Mouse (Mus musculus) liver, embryonic 16.5 days (tissue): ENCODE measurements at regions not wholly inside any gene's neighbourhood (a gene's known extent, or its start where the extent isn't known, plus 50 kb on each side); places are given as distances from the start of the nearest gene placed in this dataset.

Experiments used
- ATAC-seq: fragments of 200-750 bp; cut with Nextera tagmentation; 2 replicates; pipeline ENCODE4 v1.8.0; 2017; ENCODE audit warnings: low read depth, mild to moderate bottlenecking, moderate number of reproducible peaks, moderate library complexity
- H3K27ac ChIP-seq: fragments of 300-500 bp; sonication (generic); 2 replicates; pipeline ENCODE4 v1.5.1; 2014; ENCODE audit warnings: mild to moderate bottlenecking, low read length
- H3K27me3 ChIP-seq: fragments of 300-500 bp; sonication (generic); 2 replicates; pipeline ENCODE4 v1.6.1; 2014; ENCODE audit warnings: low read depth, low read length, mixed read lengths; ENCODE audit not compliant: control insufficient read depth, insufficient read depth
- H3K36me3 ChIP-seq: fragments of 300-500 bp; sonication (generic); 2 replicates; pipeline ENCODE4 v1.6.1; 2014; ENCODE audit warnings: mild to moderate bottlenecking; ENCODE audit not compliant: control insufficient read depth, insufficient read depth
- H3K4me1 ChIP-seq: fragments of 300-500 bp; sonication (generic); 2 replicates; pipeline ENCODE4 v1.6.1; 2014; ENCODE audit warnings: low read depth, low read length, mixed read lengths; ENCODE audit not compliant: control insufficient read depth
- H3K4me2 ChIP-seq: fragments of 300-500 bp; sonication (generic); 2 replicates; pipeline ENCODE4 v1.6.1; 2014; ENCODE audit warnings: low read depth, low read length, mixed read lengths
- H3K4me3 ChIP-seq: fragments of 300-500 bp; sonication (generic); 2 replicates; pipeline ENCODE4 v1.5.1; 2014; ENCODE audit warnings: low read depth, mild to moderate bottlenecking, low read length
- H3K9ac ChIP-seq: fragments of 300-500 bp; sonication (generic); 2 replicates; pipeline ENCODE4 v1.6.1; 2014; ENCODE audit warnings: low read depth, low read length
- H3K9me3 ChIP-seq: fragments of 300-500 bp; sonication (generic); replicated peaks from 2 replicates; pipeline ENCODE4 v1.6.1; 2016; ENCODE audit warnings: low read length; ENCODE audit not compliant: control insufficient read depth
- WGBS: fragments of 180-500 bp; shearing (Covaris S2); extraction: QIAGEN DNeasy Blood & Tissue Kit; methylation state at CpG from one replicate; pipeline ENCODE4 v1.1.7; 2014; ENCODE audit not compliant: insufficient replicate concordance; 5-methylcytosine and 5-hydroxymethylcytosine counted together

- no peaks in the 10 kb centered on the region for H3K36me3 ChIP-seq
- H3K4me2 ChIP-seq = no peak overlapping the region
- no peaks in the 10 kb centered on the region for H3K9me3 ChIP-seq
- H3K27me3 ChIP-seq = no peaks in the 10 kb centered on the region
- 72% methylated on average over 7 of the region's 7 CpGs for WGBS
- no peak overlapping the region for H3K27ac ChIP-seq
- H3K4me1 ChIP-seq = no peaks in the 10 kb centered on the region
- ATAC-seq = no peak
- no peak overlapping the region for H3K4me3 ChIP-seq
- H3K9ac ChIP-seq = no peak overlapping the region
Measured at GRCm38 (mm10) chr16:73108021-73108452, 799.9 kb downstream of the Robo1 start.

DNA sequence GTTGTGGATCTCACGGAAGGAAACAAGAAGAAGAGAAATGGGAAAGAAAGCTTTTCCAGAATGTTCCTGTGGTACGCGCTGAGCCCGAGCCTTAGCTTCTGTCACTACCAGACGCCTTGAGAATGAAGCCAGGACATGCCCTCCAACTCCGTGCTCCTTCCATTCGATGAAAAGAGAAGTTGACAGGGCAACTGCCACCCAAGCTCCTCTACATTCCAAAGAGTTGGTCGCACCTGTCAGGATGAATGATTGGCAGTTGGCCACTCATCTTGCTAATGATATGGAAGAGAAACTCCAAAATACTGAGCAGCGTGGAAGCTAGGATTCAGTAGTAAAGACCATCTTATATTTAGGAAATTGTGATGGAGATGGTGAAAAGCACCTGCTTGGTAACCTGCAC lies 799.5 kb downstream of the Robo1 start:
- H3K4me3 ChIP-seq = no peak overlapping the region
- no peaks in the 10 kb centered on the region for H3K27me3 ChIP-seq
- no peaks in the 10 kb centered on the region for H3K36me3 ChIP-seq
- H3K9ac ChIP-seq = no peak overlapping the region
- no peaks in the 10 kb centered on the region for H3K9me3 ChIP-seq
- H3K27ac ChIP-seq = no peak overlapping the region
- no peak for ATAC-seq
- no peak overlapping the region for H3K4me2 ChIP-seq
- 78% methylated on average over 9 of the region's 9 CpGs for WGBS
- no peaks in the 10 kb centered on the region for H3K4me1 ChIP-seq

DNA sequence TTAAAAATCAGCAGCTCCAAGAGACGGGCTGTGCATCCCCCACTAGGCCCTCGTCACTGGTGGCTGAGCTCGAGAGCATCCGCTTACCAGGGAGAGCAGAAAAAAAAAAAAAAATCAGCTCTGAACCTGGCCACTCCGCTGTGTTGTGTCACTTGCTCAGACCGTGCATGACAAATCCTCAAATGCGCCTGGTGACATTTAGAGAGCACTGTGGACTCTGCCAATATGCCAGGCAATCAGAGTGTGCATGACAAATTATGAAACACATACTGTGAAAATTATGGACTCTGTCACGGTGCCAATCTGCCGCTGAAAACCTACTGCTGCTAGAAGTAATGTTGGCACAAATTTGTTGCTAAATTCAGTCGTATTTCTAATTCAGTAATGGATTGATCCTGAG lies 797.4 kb downstream of the Robo1 start:
- Histone ChIP-seq H3K4me1 (no peaks in the 10 kb centered on the region), H3K4me3 (no peak overlapping the region), H3K27ac (no peak overlapping the region), H3K27me3 (no peaks in the 10 kb centered on the region), H3K9me3 (no peaks in the 10 kb centered on the region), H3K36me3 (no peaks in the 10 kb centered on the region), H3K9ac (no peak overlapping the region), H3K4me2 (no peak overlapping the region)
- 68% methylated on average over 10 of the region's 10 CpGs for WGBS
- ATAC-seq = no peak

- ATAC-seq = no peak
- no peaks in the 10 kb centered on the region for H3K4me1 ChIP-seq
Measured at GRCm38 (mm10) chr16:73100273-73100672, 792.2 kb downstream of the Robo1 start.

DNA sequence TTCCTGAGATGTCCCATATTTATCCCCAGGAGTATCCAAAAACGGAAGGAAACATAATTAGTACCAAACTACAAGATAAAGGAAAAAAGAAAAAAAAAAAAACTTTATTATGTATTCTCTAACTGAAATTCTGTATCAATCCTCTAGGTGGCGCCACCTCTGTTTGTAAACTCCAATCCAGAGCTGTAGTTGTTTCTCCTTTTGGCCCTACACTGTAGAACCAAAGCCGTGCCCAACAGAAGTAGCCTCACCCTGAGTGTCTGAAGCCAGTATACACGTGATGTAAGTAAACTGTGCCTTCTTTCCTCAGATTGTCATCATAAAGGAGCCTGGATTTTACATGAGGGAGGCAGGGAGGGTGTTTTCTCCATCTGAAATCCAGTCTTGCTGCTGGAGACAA lies 790.7 kb downstream of the Robo1 start:
- Histone ChIP-seq H3K27ac (no peak overlapping the region), H3K4me1 (no peaks in the 10 kb centered on the region), H3K9me3 (no peaks in the 10 kb centered on the region), H3K4me3 (no peak overlapping the region), H3K4me2 (no peak overlapping the region), H3K36me3 (no peaks in the 10 kb centered on the region), H3K27me3 (no peaks in the 10 kb centered on the region), H3K9ac (no peak overlapping the region)
- 17% methylated on average over 4 of the region's 4 CpGs for WGBS
- no peak for ATAC-seq

More at GRCm38 (mm10) chr16:73100273-73100672, 792.2 kb downstream of the Robo1 start:
- Histone ChIP-seq H3K27me3 (no peaks in the 10 kb centered on the region), H3K4me2 (no peak overlapping the region), H3K9ac (no peak overlapping the region), H3K4me3 (no peak overlapping the region), H3K9me3 (no peaks in the 10 kb centered on the region), H3K36me3 (no peaks in the 10 kb centered on the region), H3K27ac (no peak overlapping the region)
- 72% methylated on average over 8 of the region's 8 CpGs for WGBS

DNA sequence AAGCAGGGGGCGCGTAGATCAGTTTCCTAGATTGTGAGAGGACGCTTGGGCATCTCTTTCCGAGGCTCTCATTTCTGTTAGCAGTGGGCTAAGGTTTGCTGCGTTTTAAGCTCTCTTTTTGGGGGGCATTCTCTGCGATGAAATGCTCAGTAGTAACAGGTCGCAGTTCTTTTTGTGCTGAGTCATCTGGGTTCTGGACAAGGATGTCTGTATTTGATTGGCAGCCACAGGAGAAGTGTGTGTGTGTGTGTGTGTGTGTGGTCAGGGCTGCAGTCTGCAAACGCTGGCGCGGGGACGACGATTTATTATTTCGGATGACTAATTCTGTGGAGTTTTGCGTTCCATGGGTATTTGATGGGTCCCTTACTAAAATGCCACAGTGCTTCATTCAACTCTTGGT lies 789.1 kb downstream of the Robo1 start:
- Histone ChIP-seq H3K27ac (no peak overlapping the region), H3K4me2 (no peak overlapping the region), H3K27me3 (no peaks in the 10 kb centered on the region), H3K4me1 (no peaks in the 10 kb centered on the region), H3K9ac (no peak overlapping the region), H3K9me3 (no peaks in the 10 kb centered on the region), H3K4me3 (no peak overlapping the region), H3K36me3 (no peaks in the 10 kb centered on the region)
- ATAC-seq = no peak
- WGBS = 27% methylated on average over 14 of the region's 14 CpGs

DNA sequence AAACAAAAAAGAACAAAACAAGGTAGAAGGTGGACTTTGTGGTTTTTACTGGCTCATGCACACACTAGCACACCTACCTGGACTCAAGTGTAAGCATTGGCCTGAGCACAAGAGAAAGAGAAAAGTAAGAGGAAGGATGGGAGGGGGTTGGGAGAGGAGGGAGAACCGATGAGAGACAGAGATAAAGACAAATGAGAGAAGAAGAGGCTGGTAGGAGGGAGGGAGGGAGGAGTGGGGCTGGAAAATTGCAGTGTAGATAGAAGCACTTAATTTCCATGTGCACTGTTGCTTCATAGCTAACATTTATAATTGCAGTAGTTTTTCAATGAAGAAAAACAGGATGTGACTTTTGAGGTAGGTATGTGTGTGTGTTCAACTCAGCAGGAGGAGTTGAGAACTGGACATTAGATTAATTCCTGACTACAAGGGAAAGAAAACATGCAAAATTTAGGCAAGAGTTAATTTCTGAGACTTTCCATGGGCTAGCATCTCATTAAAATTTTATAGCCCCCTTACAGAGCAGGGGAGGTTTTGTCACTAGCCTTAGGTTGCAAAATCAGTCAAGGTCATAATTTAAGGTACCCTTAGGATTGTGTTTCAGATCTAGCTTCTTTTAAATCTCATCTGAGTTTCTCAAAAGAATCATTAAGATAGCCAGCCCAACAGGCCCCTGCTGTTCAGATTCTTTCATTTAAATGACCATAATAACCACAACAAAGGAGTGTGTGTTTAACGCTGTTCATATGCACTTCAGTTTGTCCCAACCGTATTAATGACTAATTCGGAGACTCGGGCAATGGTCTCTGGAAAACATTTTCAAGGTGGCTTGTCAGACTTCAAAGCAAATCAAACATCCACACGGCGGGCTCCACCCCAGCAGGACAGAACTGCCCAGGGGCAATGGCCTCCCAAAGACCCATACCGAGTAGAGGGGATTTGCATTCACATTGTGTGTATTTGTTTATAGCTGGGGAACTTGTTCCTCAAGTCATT lies 788.3 kb downstream of the Robo1 start:
- Histone ChIP-seq H3K27ac (no peak overlapping the region), H3K9me3 (no peaks in the 10 kb centered on the region), H3K27me3 (no peaks in the 10 kb centered on the region), H3K4me3 (no peak overlapping the region), H3K36me3 (no peaks in the 10 kb centered on the region), H3K9ac (no peak overlapping the region), H3K4me1 (no peaks in the 10 kb centered on the region), H3K4me2 (no peak overlapping the region)
- ATAC-seq = no peak
- 26% methylated on average over 8 of the region's 8 CpGs for WGBS
